Mouse (Mus musculus): ENCODE measurements around the gene Amotl1.
"Not testable (repeated sequence)": the region's sequence is repeated elsewhere in the genome, so short reads cannot be mapped to it uniquely, and the experiment has no call there.

Gene Amotl1

GRCm38 (mm10) chr9:14644956-14645355 is at the start of gene Amotl1:
Amotl1 (minus strand) TSS chr9:14645056.
- in situ Hi-C loops (cut with MboI, MseI), result no loop called here

- in situ Hi-C loops (cut with MboI, MseI), result loop anchor here (5.0 to 10.0 kb wide), 2 partner anchors 152 to 335 kb away; no protein-coding TSS in a partner anchor
These were observed 44.7 kb upstream of the Amotl1 start for GRCm38 (mm10) chr9:14689376-14690108.

- in situ Hi-C loops (cut with MboI, MseI), result loop anchor here (5.0 kb wide), 1 partner anchor 72 kb away; no protein-coding TSS in a partner anchor
These were observed 39.5 kb upstream of the Amotl1 start for GRCm38 (mm10) chr9:14684363-14684762.

GRCm38 (mm10) chr9:14682741-14683140 is 37.9 kb upstream of the Amotl1 start:
- in situ Hi-C loops (cut with MboI, MseI), result loop anchor here (5.0 kb wide), 1 partner anchor 70 kb away; no protein-coding TSS in a partner anchor

DNA sequence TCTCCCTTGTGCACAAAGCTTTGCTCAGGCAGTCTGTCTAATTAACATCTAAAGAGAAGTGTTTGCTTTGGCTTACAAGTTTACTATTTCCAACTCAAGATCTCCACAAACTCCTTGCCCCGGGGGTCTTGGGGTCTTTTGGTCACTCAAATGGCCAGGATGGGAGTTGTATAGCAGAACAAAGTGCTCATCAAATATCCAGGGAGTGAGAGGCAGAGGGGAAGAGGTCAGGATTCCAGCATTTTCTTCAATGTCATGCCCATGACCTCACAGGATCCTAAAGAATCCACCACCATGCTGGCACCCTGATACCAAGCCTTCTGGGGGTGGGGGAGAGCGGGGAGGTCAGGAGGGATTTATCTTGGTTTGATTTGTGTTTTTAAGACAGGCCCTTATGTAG is 35.7 kb upstream of the Amotl1 start:
- in situ Hi-C loops (cut with MboI, MseI), result loop anchor here (5.0 kb wide), 1 partner anchor 68 kb away; no protein-coding TSS in a partner anchor

DNA sequence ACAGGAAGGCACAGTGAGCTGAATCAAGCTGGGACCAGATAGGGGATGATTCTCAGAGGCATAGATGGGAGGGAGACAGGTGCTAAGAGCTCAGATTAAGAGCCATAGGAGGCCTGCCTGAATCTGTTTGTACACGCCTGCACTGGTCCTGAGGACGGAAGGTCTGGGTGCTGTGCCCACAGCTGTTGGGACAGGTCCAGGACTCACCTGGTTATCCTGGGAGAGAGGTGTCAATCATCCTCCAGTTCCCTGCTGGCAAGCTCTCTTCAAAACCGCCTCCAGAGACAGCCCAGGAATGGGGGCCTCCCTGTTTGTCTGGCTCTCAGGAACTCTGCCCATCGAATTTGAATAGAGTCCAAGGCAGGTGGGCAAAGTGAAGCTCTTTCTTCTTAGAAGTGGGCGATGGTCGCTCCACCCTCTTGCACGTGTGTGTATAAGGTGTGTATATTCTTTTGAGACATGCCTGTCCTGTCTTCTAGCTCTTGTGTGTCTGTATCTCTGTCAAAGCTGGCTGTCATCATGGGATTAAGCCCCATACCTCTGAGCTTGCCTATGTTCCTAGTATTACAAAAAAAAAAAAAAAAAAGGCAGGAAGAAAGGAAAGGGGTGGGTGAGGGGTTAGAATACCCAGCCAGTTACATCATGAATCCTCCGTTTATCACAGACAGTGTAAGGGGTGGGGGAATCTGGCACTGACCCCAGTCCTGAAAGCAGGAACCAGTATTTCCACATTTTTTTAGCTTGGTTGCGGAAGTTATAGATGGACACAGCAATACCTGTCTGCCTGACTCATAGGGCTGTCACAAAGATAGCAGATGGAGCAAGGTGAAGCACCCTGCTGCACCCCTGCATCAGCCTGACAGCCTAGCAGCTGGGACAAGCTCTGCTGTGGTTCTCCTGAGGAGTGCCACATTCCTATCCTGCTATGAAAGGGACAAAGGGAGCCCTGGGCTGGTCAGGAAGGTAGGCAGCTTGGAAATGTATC is 31.1 kb upstream of the Amotl1 start:
- in situ Hi-C loops (cut with MboI, MseI), result no loop called here

- in situ Hi-C loops (cut with MboI, MseI), result no loop called here
These were observed 29.6 kb upstream of the Amotl1 start for GRCm38 (mm10) chr9:14674506-14674905.

DNA sequence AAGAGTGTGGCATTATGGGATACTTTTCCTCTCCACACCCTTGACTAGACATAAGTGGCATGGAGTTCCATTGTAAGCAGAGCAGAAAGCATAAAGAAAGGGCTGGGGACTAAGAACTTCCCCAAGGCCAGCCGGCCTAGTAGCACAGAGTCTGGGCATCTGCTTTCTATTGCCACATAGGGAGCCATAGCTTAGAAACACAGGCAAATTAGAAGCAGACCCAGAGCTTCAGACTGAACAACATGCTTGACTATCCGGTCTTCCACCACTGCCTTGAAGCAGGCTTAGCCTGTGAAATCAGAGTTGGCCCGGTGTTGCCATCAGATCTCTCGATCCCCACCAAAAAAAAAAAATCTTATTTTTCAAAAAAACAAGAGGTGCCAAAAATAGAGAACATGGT is 28.3 kb upstream of the Amotl1 start:
- in situ Hi-C loops (cut with MboI, MseI), result no loop called here

DNA sequence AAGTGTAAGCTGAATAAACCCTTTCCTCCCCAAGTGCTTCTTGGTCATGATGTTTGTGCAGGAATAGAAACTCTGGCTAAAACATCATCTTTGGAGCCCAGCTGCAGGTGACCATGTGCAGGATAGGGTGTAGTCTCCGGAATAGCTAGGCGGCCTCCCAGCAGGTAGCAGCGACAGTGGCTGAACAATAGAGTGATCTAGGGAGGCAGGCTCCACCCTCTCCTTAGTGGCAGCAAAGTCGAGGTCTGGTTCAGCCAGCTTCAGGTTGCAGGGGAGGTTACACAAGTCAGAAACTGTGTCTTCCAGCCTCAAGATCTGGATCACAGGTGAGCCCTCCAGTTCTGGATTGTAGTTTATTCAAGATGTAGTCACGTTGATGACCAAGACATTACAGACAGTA is 27.1 kb upstream of the Amotl1 start:
- in situ Hi-C loops (cut with MboI, MseI), result not testable (repeated sequence)

GRCm38 (mm10) chr9:14668382-14668781 is 23.5 kb upstream of the Amotl1 start:
- in situ Hi-C loops (cut with MboI, MseI), result no loop called here

DNA sequence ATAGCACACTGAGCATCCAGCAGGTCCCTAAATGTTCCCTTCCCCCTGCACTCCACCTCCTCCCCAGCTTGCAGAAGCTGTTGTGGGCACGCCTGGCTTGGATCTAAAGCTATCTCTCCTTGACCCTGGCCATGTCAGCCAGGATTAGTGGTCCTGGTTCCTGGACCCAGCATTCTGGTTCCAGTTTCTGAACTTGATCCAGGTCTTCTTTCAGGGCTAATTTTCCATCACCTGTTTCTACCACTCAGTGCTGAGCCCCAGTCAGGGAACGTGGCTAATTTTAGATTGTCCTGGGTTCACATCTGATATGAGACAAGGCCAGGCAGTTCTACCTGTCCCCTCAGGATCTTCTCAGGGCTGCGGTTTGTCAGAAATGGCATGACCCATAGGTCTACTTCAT is 21.2 kb upstream of the Amotl1 start:
- in situ Hi-C loops (cut with MboI, MseI), result no loop called here

GRCm38 (mm10) chr9:14663591-14663990 is 18.7 kb upstream of the Amotl1 start:
- in situ Hi-C loops (cut with MboI, MseI), result no loop called here

DNA sequence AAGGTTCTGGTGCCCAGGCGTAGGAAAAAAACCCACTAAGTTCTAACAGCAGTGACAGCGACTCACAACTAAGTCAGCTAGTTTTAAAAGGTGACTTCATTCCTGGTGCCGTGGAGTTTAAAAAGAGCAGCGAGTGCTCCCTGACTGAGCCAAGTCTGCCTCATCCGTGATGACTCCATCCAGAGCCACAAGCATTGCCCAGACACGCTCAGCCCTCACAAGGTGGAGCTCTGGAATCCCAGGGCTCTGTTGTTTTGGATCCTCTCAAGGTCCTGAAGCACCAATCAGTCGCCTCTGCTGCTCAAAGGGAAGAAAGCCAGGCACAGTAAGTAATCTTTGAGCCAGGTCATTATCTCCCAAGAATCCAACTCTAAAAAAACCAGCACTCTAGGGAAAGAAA is 18.0 kb upstream of the Amotl1 start:
- in situ Hi-C loops (cut with MboI, MseI), result no loop called here

GRCm38 (mm10) chr9:14662138-14662537 is 17.3 kb upstream of the Amotl1 start:
- in situ Hi-C loops (cut with MboI, MseI), result no loop called here

- in situ Hi-C loops (cut with MboI, MseI), result no loop called here
These were observed 13.1 kb upstream of the Amotl1 start for GRCm38 (mm10) chr9:14657926-14658325.

DNA sequence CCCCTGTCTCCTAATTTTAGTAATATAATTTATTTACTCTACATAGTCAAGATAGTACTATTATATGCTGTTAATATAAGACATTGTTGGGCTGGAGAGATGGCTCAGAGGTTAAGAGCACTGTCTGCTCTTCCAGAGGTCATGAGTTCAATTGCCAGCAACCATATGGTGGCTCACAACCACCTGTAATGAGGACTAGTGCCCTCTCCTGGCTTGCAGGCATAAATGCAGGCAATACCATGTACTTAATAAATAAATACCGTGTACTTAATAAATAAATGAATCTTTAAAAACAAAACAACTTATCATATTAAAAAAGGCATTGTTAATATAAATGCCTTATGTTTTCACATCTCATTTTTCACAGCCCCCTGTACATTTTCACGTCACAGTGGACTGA is 9.2 kb upstream of the Amotl1 start:
- in situ Hi-C loops (cut with MboI, MseI), result no loop called here

GRCm38 (mm10) chr9:14652761-14653160 is 7.9 kb upstream of the Amotl1 start:
- in situ Hi-C loops (cut with MboI, MseI), result no loop called here

DNA sequence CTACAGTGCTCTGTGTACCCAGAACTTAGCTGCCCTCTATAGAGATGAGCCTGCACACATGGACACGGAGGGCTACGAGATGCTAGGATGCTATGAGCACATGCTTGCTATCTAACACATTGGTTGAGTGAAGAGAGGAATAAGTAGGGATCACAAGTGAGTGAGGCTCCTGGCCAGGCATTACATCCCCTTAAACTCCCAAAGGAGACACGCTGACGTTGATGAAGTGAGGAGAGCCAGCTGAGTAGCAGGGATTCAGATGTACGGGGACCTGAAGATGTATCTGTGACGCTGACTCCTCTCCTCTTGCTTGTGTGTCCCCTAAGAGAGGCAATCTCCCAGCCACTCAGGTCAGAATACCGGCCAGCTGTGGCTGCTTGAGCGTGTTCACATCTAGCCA is 3.0 kb upstream of the Amotl1 start:
- in situ Hi-C loops (cut with MboI, MseI), result no loop called here

GRCm38 (mm10) chr9:14646641-14647040 is 1.8 kb upstream of the Amotl1 start:
- in situ Hi-C loops (cut with MboI, MseI), result no loop called here

GRCm38 (mm10) chr9:14646061-14646460 is 1.2 kb upstream of the Amotl1 start:
- in situ Hi-C loops (cut with MboI, MseI), result no loop called here

DNA sequence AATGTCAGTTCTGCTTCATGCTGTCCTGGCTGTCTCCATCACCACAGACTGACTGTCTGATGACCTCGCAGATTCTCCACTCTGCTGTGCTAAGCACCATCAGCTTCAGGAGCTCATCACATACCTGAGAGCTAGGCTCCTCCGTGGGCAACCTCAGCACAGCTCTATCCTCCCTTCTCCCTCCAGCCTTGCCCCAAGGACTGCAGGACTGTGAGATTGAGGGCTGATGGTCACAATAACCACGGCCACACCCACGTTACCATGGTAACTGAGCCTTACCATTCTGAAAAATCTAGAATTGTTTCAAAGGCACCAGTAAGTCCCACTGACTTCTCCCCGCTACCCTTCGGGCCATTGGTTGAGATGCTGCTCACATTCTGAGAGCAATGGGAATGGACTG is 1.5 kb downstream of the Amotl1 start:
- in situ Hi-C loops (cut with MboI, MseI), result no loop called here

DNA sequence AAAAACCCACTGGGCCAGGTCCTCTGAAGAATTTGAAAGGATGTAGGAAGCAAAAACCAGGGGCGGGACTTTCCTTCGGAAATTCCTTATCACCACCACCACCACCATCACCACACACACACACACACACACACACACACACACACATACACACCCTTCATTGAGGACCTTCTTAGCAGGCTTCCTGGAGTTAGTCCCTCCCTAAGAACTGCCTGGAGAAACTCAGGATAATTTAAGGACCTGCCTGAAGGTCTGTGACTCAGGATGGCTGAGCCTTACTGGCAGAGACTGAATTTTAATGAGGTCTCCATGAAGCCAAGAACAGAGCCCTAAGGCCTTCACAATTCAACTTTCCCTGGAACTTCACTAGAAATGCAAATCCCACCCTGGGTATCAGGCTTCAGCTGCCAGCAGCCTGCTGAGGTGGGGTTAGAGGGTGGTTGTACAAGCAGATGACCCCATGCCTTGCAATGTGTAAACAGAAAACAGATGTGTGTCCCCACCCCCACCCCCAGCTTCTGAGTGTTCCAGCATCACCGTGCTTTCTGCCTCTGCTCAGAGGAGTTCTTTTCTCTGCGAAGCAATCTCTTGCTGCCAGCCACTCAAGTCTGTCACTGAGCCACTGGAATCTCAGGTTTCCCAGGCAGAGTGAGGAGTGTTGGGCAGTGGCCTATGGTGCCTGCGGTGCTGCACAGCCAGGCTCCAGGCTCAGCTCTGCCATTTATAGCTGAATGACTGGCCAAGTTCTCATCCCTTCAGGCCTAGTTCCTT is 2.4 kb downstream of the Amotl1 start:
- in situ Hi-C loops (cut with MboI, MseI), result no loop called here
